Mouse (Mus musculus) Muller cell, postnatal 12 days (primary cell): ENCODE measurements around the gene Acsl6.
"Not testable (repeated sequence)": the region's sequence is repeated elsewhere in the genome, so short reads cannot be mapped to it uniquely, and the experiment has no call there.

Source experiments
- DNase-seq: peaks from one replicate; pipeline ENCODE4 v3.0.0-alpha.2; 2015; ENCODE audit errors: inconsistent ontology term

The Acsl6 gene

GRCm38 (mm10) chr11:54391326-54391725, 87.7 kb downstream of the Acsl6 start:
- no peak for DNase-seq

GRCm38 (mm10) chr11:54396686-54397085, 93.1 kb downstream of the Acsl6 start:
- no peak for DNase-seq

DNA sequence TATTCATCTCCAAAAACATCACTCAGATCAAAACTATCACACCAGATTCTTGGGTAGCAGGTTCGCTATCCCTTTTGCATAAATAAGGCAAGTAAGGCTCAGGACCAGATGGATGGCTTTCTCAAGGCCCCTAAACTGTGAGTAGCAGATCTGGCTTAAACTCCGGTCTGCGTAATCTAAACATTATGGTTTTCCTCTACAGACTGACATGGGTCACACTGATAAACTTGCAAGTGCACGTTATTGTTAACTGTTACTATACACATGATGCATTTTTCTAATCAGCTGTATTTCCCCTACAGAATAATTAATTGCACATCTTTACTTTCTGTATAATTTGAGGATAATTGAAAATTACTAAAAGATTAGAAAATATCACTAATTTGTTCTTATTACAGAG, 94.5 kb downstream of the Acsl6 start:
- no peak for DNase-seq

GRCm38 (mm10) chr11:54400803-54401202, 97.2 kb downstream of the Acsl6 start:
- DNase-seq, result not testable (repeated sequence)

- DNase-seq, result no peak
These were observed 101.3 kb downstream of the Acsl6 start for GRCm38 (mm10) chr11:54404885-54405284.

DNA sequence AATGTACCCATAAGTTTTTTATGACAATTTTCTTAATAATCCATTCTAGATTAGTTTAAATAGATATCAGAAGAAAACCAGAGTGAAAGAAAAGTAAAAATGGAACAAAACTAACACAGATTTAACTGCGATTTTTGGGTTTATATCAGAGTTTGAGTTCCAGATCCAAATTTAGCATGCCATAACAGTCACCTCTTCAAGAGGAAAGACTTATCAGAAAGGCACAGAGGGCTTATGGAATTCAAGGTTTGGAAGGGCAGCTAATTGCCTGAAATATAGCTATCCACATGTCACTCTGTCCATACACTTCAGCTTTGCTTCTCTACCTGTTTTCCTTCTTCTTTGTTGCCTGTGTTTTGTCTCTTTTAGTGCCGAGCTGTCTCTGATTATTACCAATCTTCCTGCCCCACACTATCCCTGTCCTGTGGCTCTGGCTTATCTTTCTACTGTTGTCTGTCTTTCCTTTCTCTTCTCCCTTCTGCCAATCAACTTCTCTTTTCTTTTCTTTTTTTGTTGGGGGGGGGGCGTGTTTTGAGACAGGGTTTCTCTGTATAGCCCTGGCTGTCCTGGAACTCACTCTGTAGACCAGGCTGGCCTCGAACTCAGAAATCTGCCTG, 103.4 kb downstream of the Acsl6 start:
- no peak for DNase-seq

GRCm38 (mm10) chr11:54410612-54411011, 107.0 kb downstream of the Acsl6 start:
- no peak for DNase-seq

- DNase-seq, result peak; percentile 60
These were observed 109.4 kb downstream of the Acsl6 start for GRCm38 (mm10) chr11:54413017-54413416.
